Mouse (Mus musculus) urinary bladder, postnatal 36 days (tissue): ENCODE results near the gene Asphd1.

ENCODE experiments used
- DNase-seq, 2 experiments: peaks; one replicate each; pipeline ENCODE4 v3.0.0; 2022; ENCODE audit warnings: low spot score in 2 of 2, mixed read lengths in 1 of 2

Gene Asphd1

GRCm38 (mm10) chr7:126949403-126949792 lies at the start of gene Asphd1:
TSS of gene Asphd1 (minus strand) at chr7:126949582.
- DNase-seq = no peak

DNA sequence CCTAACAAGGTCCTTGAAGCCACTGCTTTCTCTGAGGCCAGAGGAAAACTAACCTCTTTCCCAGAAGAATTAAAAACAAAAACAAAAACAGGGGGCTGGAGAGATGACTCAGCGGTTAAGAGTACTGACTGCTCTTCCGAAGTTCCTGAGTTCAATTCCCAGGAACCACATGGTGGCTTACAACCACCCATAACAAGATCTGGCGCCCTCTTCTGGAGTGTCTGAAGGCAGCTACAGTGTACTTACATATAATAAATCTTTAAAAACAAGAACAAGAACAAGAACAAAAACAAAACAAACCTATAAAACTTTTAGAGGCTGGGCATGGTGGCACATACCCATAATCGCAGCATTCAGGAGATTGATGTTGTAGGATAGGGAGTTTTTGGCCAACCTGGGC lies 47.1 kb upstream of the Asphd1 start:
- DNase-seq = no peak

DNA sequence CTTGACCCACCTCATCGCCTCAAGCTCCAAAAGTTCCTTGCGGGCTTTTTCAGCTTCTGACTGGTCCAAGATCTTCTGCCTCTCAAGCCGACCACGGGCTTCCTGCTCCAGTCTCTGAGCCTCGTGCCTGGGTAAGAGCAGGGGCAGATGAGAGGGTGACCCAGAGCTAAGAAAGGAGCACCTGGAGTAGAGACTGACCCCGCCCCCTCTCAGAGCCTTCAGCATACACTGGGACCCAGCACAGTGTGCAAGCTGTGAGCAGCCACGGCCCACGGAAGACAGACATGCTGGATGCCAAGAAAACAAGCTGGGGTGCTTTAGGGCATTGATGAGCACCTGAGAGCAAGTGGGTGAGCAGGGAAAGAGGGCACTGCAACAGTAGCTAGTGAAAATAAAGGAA lies 39.4 kb upstream of the Asphd1 start:
- no peak for DNase-seq

- peak; percentile 19 to 39 for DNase-seq
Measured at GRCm38 (mm10) chr7:126986319-126986718, 36.9 kb upstream of the Asphd1 start.

DNA sequence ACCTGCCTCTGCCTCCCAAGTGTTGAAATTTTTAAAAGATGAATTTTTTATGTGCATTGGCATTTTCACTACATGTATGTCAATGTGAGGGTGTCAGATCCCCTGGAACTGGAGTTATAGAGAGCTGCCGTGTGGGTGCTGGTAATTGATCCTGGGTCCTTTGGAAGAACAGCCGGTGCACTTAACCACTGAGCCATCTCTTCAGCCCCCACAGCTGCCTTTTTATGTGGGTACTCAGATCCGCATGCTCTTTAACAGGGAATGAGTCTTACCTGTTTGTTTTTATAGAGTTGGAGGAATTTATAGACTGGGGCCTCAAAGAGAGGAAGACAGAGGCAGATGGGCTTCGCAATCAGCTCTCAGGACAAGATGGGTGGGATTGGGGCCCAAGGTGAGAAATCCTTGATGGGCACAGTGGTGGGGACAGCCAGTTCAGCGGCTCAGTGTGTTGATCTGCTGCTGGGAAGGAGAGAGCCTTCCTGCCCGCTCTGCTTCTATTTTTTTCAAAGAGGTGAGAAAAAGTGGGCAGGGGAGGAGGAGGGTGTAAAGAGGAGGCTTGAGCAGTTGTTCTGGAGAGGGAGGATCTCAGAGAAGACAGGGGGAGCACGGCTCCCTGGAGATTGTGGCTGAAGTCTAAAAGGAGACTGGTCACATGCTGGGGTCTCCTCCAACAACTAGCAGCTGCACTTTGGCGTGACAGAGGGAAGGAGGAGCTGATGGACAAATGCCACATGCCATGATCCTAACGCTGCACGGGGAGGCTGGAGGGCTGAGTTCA lies 35.5 kb upstream of the Asphd1 start:
- no peak for DNase-seq

GRCm38 (mm10) chr7:126983113-126983512 lies 33.7 kb upstream of the Asphd1 start:
- no peak for DNase-seq

DNA sequence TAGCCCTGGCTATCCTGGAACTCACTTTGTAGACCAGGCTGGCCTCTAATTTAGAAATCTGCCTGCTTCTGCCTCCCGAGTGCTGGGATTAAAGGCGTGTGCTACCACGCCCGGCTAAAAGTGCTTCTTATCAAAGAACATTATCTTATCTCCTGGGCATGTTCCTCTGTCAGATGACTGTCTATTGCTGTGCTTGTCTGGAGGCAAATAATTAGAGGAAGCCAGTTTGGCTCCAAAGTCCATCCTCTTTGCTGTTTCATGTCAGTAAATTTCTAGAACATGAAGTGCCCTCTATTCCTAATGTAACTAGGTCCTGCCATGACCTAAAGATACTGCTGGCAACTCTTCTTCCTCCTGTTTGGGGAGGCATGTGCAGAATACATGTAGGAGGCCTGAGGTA lies 32.7 kb upstream of the Asphd1 start:
- no peak for DNase-seq

DNA sequence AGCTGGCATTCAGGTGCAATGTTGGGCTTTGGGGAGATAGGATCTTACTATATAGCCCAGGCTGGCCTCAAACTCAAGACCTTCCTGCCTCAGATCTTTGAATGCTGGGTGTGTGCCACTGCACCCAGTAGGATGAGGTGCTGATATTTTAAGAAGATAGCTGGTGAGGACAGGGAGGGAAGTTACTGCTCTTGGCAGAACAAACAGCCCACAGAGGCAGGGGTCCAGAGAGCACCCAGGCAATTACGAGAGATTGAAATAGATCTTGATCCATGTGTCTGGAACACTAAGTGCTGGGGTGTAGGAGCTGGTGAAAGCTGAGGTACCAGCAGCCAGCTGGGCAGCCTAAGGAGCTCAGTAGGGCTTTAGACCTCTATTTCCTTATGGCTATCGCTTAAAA lies 32.2 kb upstream of the Asphd1 start:
- DNase-seq = no peak

GRCm38 (mm10) chr7:126978841-126979240 lies 29.5 kb upstream of the Asphd1 start:
- no peak for DNase-seq

GRCm38 (mm10) chr7:126976878-126977459 lies 27.6 kb upstream of the Asphd1 start:
- peak in 1 of 2 experiments; percentile 19 for DNase-seq

GRCm38 (mm10) chr7:126975950-126976866 lies 26.8 kb upstream of the Asphd1 start, which contains the start of gene Cdiptos:
TSS of gene Cdiptos (minus strand) at chr7:126976098.
- DNase-seq = peak; percentile 89 to 96

- no peak for DNase-seq
Measured at GRCm38 (mm10) chr7:126975893-126975949, 26.3 kb upstream of the Asphd1 start, which contains the start of gene Cdipt. TSS of gene Cdipt (plus strand) at chr7:126975914.

GRCm38 (mm10) chr7:126975493-126975892 lies 26.1 kb upstream of the Asphd1 start:
- peak in 1 of 2 experiments; percentile 6 for DNase-seq

DNA sequence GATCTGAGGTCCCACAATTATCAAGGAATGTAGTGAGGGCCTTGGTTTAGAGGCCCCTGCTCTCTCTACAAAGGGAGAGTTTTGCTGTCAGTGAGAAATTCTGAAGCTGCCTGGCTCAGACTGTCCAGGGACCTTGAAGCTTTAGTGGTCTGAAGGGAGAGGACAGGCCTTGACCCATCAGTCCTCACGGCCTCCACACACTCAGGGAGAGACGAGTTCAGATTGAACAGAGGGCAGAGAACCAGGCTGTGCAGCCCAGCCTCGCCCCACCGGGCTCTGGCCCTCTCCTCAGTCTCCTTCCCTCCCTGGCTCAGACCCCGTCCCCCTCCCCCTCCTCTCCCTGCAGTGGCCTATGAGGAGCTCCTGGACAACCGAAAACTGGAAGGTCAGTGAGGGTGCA lies 18.0 kb upstream of the Asphd1 start:
- DNase-seq = no peak

DNA sequence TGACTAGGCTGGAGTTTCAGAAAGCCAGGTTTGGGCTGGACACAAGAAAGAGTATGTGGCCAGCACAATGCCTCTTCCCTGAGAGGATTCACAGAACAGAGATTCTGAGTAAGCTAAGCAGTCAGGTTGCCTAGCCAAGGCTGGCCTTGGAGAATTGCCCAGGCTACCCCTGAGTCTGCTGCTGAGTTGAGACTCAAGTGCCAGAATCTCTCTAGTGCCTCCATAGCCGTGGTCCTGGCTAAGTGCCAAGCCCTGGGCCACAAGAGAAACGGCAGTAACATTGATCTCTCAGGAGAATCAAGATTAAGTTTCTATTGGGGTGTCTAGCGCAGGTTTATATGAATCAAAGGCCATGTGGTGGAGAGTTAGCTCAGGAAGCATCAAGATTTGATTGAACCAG lies 16.2 kb upstream of the Asphd1 start:
- no peak for DNase-seq

DNA sequence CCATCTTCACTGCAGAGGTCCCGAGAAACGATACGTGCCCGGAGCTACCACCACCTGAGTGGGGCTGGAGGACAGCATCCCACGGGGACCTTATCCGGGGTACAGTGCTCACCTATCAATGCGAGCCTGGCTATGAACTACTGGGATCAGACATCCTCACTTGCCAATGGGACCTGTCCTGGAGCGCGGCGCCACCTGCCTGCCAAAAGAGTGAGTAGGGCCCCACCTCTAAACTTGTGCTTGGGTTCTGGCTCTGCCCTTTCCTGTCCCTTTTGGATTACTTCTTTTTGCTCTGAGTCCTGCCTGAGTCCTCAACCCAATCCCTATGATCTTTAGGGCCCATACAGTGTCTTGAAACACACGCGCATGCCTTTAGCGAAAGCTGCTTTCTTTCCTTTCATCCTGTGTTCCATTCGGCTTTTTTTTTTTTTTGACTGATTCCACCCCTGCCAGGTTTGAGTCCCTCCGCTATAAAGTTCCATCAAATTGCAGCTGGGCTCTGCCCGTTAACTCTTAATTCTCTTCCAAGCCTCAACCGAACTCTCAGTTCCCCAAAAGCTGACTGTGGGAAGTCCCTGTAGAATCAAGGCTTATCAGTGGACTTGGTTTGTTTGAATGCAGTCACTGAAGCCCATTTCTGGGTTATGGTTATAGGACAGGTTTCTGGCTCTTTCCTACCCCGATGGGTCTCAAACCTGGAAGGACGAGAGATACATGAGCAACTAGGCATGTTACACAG lies 14.3 kb upstream of the Asphd1 start:
- peak; percentile 25 to 29 for DNase-seq

GRCm38 (mm10) chr7:126961965-126962364 lies 12.6 kb upstream of the Asphd1 start:
- no peak for DNase-seq

- DNase-seq = no peak
Measured at GRCm38 (mm10) chr7:126961095-126961494, 11.7 kb upstream of the Asphd1 start.

GRCm38 (mm10) chr7:126959780-126960179 lies 10.4 kb upstream of the Asphd1 start:
- no peak for DNase-seq

DNA sequence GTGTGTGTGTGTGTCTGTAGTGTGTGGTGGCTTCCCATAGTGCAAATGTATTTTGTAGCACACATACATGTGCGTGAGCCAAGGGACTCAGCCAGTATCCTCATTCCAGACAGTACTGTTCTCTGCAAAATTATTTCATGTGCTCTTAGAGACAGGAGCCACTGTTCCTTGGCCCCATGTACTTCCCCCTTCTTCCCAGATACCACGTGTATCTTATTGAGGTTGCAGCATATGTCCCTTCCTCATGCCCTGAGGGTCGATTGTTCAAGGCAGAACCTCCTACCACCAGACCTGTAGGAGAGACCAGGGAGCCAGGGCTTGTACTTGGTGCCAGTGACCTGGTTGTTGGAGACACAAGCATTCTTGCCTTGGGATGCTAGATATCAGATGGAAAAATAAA lies 5.7 kb upstream of the Asphd1 start:
- DNase-seq = no peak

- no peak for DNase-seq
Measured at GRCm38 (mm10) chr7:126952646-126953045, 3.3 kb upstream of the Asphd1 start.

DNA sequence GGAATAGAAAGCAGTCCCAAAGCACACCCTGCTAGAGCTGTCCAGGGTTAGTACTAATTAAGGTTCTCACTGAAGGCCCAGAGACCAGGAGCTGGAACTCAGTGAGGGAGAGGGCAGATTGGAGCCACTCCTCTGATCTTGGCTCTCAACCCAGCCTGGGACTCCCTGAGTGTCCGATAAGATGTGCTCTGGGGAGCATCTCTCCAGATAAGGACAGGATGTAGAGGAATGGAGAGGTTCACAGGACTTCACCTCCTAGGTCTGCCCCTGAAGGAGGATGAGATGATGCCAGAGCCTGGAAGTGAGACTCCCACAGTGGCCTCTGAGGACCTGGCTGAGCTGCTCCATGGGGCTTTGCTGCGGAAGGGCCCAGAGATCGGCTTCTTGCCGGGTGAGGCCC lies 2.4 kb upstream of the Asphd1 start:
- DNase-seq = no peak
